Mouse (Mus musculus): ENCODE results near the gene Olfr694. TPM values are rescaled to one million over a fixed set of nuclear protein-coding genes. Genes with fewer than 3 reads are reported as not detected.

The Olfr694 gene
- polyA plus RNA-seq, 1 experiment from 2014 or later = not detected

DNA sequence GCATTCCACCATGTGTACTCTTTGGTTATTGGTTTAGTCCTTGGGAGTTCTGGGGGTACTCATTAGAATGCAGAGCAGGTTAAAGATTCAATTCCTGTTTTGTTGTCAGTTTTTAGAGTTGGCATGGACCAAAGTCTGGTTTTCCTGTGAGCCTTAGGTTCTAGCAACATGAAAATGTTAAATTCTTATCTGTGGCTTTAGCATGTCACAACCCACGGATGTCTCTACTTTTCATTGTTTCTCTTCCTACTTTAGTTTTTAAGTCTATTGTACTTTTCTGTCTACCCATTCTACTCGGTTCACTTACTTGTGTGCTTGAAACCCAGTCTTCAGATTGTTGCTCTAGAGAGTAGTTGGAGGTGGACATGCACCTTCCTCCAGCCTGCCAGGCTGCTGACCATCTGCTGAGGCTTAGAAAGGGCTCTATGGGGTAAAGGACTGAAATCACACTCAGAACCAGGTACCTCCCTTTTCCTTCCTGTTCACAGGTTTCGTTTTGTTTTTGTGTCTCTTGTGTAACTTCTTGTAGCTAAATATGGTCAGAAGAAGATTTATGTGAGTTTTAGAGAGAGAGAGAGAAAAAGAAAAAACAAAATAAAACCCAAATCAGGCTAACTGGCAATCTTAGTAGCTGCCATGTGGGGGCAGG is 47.3 kb downstream of the Olfr694 start:
- TF ChIP-seq CTCF (IDR thresholded peaks at IDR 0.05; ENCODE audit: low read depth) = no peak
- WGBS = 61% methylated on average over 3 of the region's 3 CpGs

GRCm38 (mm10) chr7:106640839-106641238 is 50.8 kb downstream of the Olfr694 start:
- no peak overlapping the region for H3K27ac ChIP-seq (ENCODE audit: low read depth)
- H3K9ac ChIP-seq = no peak overlapping the region
- ATAC-seq (ENCODE audit: insufficient read depth) = no peak
- DNase-seq = no peak
- no peaks in the 10 kb centered on the region for H3K4me1 ChIP-seq (ENCODE audit: insufficient read depth)
- no peak for TF ChIP-seq CTCF (IDR thresholded peaks at IDR 0.05; ENCODE audit: low read depth)
- no peaks in the 10 kb centered on the region for H3K36me3 ChIP-seq (ENCODE audit: insufficient read depth)
- no peaks in the 10 kb centered on the region for H3K9me3 ChIP-seq (ENCODE audit: low read depth, low read length)
- no peak overlapping the region for H3K4me2 ChIP-seq
- no peak overlapping the region for H3K4me3 ChIP-seq (ENCODE audit: low read depth, low read length)
- WGBS = 85% methylated on average over 1 of the region's 1 CpGs
- no peaks in the 10 kb centered on the region for H3K27me3 ChIP-seq (ENCODE audit: insufficient read depth, low read length)

More for the DNA sequence above, 47.3 kb downstream of the Olfr694 start:
- no peak for ATAC-seq (ENCODE audit: insufficient read depth)
- no peak for DNase-seq
- Histone ChIP-seq H3K4me3 (ENCODE audit: low read depth, low read length) (no peak overlapping the region), H3K4me1 (ENCODE audit: insufficient read depth) (no peaks in the 10 kb centered on the region), H3K9me3 (ENCODE audit: low read depth, low read length) (no peaks in the 10 kb centered on the region), H3K4me2 (no peak overlapping the region), H3K9ac (no peak overlapping the region), H3K27ac (ENCODE audit: low read depth) (no peak overlapping the region), H3K27me3 (ENCODE audit: insufficient read depth, low read length) (no peaks in the 10 kb centered on the region), H3K36me3 (ENCODE audit: insufficient read depth) (no peaks in the 10 kb centered on the region)

GRCm38 (mm10) chr7:106635560-106635959 is 56.1 kb downstream of the Olfr694 start:
- no peaks in the 10 kb centered on the region for H3K4me1 ChIP-seq (ENCODE audit: insufficient read depth)
- DNase-seq (no peak), ATAC-seq (ENCODE audit: insufficient read depth) (no peak)
- H3K27me3 ChIP-seq (ENCODE audit: insufficient read depth, low read length) = no peaks in the 10 kb centered on the region
- H3K4me3 ChIP-seq (ENCODE audit: low read depth, low read length) = no peak overlapping the region
- H3K27ac ChIP-seq (ENCODE audit: low read depth) = no peak overlapping the region
- no peak for TF ChIP-seq CTCF (IDR thresholded peaks at IDR 0.05; ENCODE audit: low read depth)
- H3K36me3 ChIP-seq (ENCODE audit: insufficient read depth) = no peaks in the 10 kb centered on the region
- no peak overlapping the region for H3K9ac ChIP-seq
- no peaks in the 10 kb centered on the region for H3K9me3 ChIP-seq (ENCODE audit: low read depth, low read length)
- WGBS = 80% methylated on average over 4 of the region's 4 CpGs
- H3K4me2 ChIP-seq = no peak overlapping the region

Other genes with a start within 250 kb of the Olfr694 start
- not detected in 2 replicates for gene Olfr693, start 11.2 kb downstream of the Olfr694 start, polyA plus RNA-seq (2014; fragmentation: Nextera tagmentation; extraction: Ambion mirVana)
- gene Olfr695, start 24.6 kb upstream of the Olfr694 start, polyA plus RNA-seq (2014; fragmentation: Nextera tagmentation; extraction: Ambion mirVana) = not detected in 2 replicates
- gene Olfr697, start 50.6 kb upstream of the Olfr694 start, polyA plus RNA-seq (2014; fragmentation: Nextera tagmentation; extraction: Ambion mirVana) = not detected in 2 replicates
- gene Olfr698, start 63.6 kb upstream of the Olfr694 start, polyA plus RNA-seq (2014; fragmentation: Nextera tagmentation; extraction: Ambion mirVana) = not detected in 2 replicates
- not detected in 2 replicates for gene Olfr699, start 101.4 kb upstream of the Olfr694 start, polyA plus RNA-seq (2014; fragmentation: Nextera tagmentation; extraction: Ambion mirVana)
- not detected in 2 replicates for gene Olfr700, start 117.0 kb upstream of the Olfr694 start, polyA plus RNA-seq (2014; fragmentation: Nextera tagmentation; extraction: Ambion mirVana)
- not detected in 2 replicates for gene Olfr701, start 122.3 kb upstream of the Olfr694 start, polyA plus RNA-seq (2014; fragmentation: Nextera tagmentation; extraction: Ambion mirVana)
- gene Olfr702, start 142.1 kb upstream of the Olfr694 start, polyA plus RNA-seq (2014; fragmentation: Nextera tagmentation; extraction: Ambion mirVana) = not detected in 2 replicates
- gene Olfr703, start 151.5 kb upstream of the Olfr694 start, polyA plus RNA-seq (2014; fragmentation: Nextera tagmentation; extraction: Ambion mirVana) = not detected in 2 replicates
- not detected in 2 replicates for gene Olfr704, start 171.4 kb upstream of the Olfr694 start, polyA plus RNA-seq (2014; fragmentation: Nextera tagmentation; extraction: Ambion mirVana)
- not detected in 2 replicates for gene Olfr705, start 185.1 kb upstream of the Olfr694 start, polyA plus RNA-seq (2014; fragmentation: Nextera tagmentation; extraction: Ambion mirVana)
- gene Olfr706, start 196.3 kb upstream of the Olfr694 start, polyA plus RNA-seq (2014; fragmentation: Nextera tagmentation; extraction: Ambion mirVana) = not detected in 2 replicates
- gene Olfr707, start 209.4 kb upstream of the Olfr694 start, polyA plus RNA-seq (2014; fragmentation: Nextera tagmentation; extraction: Ambion mirVana) = not detected in 2 replicates
- not detected in 2 replicates for gene Olfr1532-ps1, start 216.2 kb upstream of the Olfr694 start, polyA plus RNA-seq (2014; fragmentation: Nextera tagmentation; extraction: Ambion mirVana)
- gene Olfr709-ps1, start 240.4 kb upstream of the Olfr694 start, polyA plus RNA-seq (2014; fragmentation: Nextera tagmentation; extraction: Ambion mirVana) = not detected in 2 replicates